Mouse (Mus musculus): ENCODE measurements at regions not wholly inside any gene's neighbourhood (a gene's known extent, or its start where the extent isn't known, plus 50 kb on each side); places are given as distances from the start of the nearest gene placed in this dataset.
"Not testable (repeated sequence)": the region's sequence is repeated elsewhere in the genome, so short reads cannot be mapped to it uniquely, and the experiment has no call there.

- no peak for DNase-seq
- intact Hi-C loops (cut with DNase I): no loop called here
These were observed 438.2 kb downstream of the Cbln4 start for GRCm38 (mm10) chr2:171605064-171605463.

- DNase-seq: no peak
- intact Hi-C loops (cut with DNase I): no loop called here
These were observed 448.0 kb downstream of the Cbln4 start for GRCm38 (mm10) chr2:171595240-171595639.

GRCm38 (mm10) chr2:171593884-171594283, 449.4 kb downstream of the Cbln4 start:
- DNase-seq: no peak
- intact Hi-C loops (cut with DNase I): no loop called here

DNA sequence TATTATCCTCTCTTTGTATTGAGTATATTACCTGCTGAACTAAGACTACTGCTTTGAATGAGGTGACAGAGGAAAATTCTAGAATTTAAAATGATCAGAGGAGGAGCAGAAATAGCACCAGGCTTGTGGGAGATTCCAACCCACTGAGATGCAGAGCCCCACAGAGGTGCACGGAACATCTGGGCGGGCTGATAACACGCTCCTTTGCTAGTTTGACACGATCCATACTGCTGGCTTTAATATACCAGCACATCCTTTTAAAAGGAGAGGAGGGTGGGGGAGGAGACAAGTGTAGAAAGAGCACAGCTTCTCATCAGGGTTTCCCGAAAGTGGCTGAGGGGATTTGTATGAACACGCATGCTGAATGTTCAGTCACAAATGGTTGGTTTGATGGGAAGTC, 451.0 kb downstream of the Cbln4 start:
- DNase-seq: no peak

GRCm38 (mm10) chr2:171588158-171588557, 455.1 kb downstream of the Cbln4 start:
- no peak for DNase-seq
- intact Hi-C loops (cut with DNase I): no loop called here

More for the DNA sequence above, 451.0 kb downstream of the Cbln4 start:
- intact Hi-C loops (cut with DNase I): no loop called here

DNA sequence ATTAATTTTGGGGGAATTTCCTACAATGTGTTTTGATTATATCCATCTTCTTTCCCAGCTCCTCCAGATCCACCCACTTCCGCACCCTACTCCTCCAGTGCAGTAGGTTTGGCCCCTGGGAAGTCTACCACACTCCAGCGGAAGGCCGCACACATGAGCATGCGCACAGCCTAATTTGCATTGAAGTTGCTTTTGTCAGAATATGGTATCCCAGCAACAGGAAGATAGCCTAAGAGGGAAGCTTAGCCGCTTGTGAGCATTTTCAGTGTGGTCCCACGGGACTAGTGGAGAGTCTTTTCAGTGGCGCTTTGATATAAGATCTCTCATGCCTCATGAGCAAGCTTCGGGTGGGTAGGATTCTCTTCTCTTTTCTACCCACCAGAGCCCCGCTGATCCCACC, 455.6 kb downstream of the Cbln4 start:
- intact Hi-C loops (cut with DNase I): no loop called here

GRCm38 (mm10) chr2:171586853-171587220, 456.4 kb downstream of the Cbln4 start:
- DNase-seq: no peak
- intact Hi-C loops (cut with DNase I): no loop called here

More for the DNA sequence above, 455.6 kb downstream of the Cbln4 start:
- DNase-seq: peak; percentile 10

DNA sequence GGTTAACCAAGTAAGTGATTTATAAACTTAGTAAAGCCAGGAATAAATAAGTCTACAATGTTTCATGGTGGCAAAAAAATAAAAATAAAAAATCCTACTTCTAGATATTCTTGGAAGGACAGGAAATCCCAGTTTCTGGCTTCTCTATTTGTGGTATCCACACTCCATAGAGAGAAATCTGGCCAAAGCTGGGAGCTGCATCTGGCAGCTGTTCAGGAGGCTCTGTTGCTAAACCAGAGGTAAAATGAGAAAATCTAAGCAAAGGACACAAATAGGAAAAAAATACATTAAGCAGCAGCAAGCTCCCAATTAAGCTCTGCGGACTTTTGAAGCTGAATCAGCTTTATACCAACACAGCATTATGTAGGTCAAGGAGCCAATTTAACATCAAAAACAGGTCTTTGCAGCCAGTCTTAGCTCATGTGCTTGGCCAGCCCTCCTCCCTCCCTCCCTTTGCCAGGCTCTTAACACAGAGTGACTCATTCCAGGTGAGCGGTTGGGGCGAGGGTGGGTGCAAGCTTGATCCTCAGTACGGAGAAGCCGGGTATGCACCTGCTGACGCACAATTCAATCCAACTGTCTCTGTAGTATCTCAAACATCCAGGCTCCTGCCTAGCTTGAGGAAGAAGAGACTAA, 456.9 kb downstream of the Cbln4 start:
- DNase-seq: no peak
- intact Hi-C loops (cut with DNase I): no loop called here

DNA sequence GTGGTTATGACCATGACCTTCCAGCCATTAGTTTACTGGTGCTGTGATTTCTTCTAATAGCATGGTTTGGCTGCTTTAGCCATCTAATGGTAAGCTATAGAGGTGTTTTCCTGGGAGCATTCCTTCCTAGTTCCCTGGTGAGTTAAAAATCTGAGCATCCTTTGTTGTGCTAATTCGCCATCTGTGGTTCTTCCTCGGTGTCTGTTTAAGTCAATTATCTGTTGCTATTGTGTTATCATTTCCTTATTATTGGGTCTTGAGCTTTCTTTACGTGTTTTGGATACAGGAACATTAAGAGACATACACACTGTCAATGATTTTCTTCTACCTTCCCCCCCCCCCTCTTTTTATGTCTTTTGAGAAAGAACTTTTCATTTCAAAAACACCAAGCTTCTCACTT, 468.9 kb downstream of the Cbln4 start:
- intact Hi-C loops (cut with DNase I): no loop called here
- no peak for DNase-seq

- intact Hi-C loops (cut with DNase I): no loop called here
- no peak for DNase-seq
These were observed 480.6 kb downstream of the Cbln4 start for GRCm38 (mm10) chr2:171562656-171563055.

DNA sequence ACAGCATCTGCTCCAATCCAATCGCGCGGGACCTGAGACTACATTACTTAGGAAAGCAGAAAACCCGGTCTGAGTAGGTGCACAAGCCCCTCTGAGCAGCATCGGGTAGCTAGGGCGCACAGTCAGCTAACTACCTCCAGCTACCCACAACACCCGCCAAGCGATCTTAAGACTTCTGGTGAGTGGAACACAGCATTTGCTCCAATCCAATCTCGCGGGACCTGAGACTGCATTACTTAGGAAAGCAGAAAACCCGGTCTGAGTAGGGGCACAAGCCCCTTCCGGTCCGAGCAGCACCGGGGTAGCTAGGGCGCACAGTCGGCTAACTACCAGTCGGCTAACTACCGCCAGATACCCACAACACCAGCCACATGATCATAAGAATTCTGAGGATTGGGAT, 500.5 kb downstream of the Cbln4 start:
- DNase-seq; intact Hi-C loops (cut with DNase I): not testable (repeated sequence)

GRCm38 (mm10) chr2:171514876-171515275, 528.4 kb downstream of the Cbln4 start:
- no peak for DNase-seq
- intact Hi-C loops (cut with DNase I): no loop called here

DNA sequence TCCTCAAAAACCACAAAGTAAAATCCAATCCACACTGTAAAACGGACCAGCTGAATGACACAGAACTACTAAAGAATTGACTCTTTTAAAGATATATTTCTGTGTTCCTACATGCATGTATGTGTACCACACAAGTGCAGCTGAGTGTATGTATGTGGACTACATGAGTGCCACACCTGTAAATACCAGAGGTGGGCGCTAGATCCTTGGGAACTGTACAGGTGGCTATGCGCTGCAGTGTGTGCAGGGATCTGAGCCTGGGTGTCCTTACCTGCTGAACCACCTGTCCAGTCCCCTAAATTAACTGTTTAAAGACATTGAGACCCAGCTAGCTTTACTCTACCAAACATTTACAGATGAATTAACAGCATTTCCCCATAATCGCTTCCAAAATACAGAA, 546.6 kb downstream of the Cbln4 start:
- intact Hi-C loops (cut with DNase I): loop anchor here (10.0 kb wide), 1 partner anchor 548 kb away; the partner anchor contains the start of gene Cbln4
- DNase-seq: no peak

DNA sequence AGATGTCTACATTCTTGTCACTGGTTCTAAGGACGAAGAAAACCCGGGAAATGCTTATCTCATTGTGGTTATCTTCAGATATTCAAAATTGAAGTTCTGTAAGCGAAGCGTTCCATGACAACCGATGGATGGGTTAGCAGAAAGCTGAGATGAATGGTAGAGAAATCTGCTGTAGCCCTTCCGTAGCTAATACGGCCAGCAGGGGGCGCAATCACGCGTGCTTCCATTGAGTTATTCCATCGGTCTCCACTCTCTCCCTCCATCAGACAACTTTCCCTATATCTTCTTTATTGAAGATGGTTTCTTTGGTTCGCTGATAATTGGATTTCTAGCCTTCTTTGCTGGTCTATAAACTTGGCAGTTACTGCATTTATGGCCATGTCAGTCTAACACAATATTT, 549.5 kb downstream of the Cbln4 start:
- peak; percentile 77 for DNase-seq
- intact Hi-C loops (cut with DNase I): loop anchor here (10.0 kb wide), 1 partner anchor 551 kb away; the partner anchor contains the start of gene Cbln4

GRCm38 (mm10) chr2:171487284-171487683, 556.0 kb downstream of the Cbln4 start:
- no peak for DNase-seq
- intact Hi-C loops (cut with DNase I): no loop called here

GRCm38 (mm10) chr2:171453241-171453640, 590.0 kb downstream of the Cbln4 start:
- DNase-seq: peak; percentile 48
- intact Hi-C loops (cut with DNase I): no loop called here

- intact Hi-C loops (cut with DNase I): no loop called here
- no peak for DNase-seq
These were observed 637.2 kb downstream of the Cbln4 start for GRCm38 (mm10) chr2:171406057-171406456.

GRCm38 (mm10) chr2:171388936-171389335, 654.3 kb downstream of the Cbln4 start:
- DNase-seq: no peak
- intact Hi-C loops (cut with DNase I): no loop called here

GRCm38 (mm10) chr2:171373457-171373856, 641.9 kb downstream of the Dok5 start:
- intact Hi-C loops (cut with DNase I): no loop called here
- peak; percentile 21 for DNase-seq

DNA sequence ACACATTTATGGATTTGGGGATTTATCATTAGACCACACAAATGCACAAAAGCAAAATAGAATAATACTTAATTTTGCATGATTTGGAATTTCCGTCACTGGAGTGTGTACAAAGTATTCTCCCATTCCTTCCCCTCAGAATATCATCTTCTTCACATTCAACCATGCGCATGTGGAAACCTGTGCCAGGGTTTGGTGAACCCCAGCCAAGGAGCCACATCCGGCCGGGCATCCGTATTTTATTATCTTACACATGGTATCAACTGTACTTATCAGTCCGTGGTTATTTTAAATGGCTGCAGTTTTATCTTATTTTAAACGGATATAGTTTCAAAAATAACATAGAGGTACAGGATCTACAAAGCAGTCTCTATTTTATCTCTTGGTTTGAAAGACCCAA, 641.4 kb downstream of the Dok5 start:
- DNase-seq: peak; percentile 26
- intact Hi-C loops (cut with DNase I): no loop called here

DNA sequence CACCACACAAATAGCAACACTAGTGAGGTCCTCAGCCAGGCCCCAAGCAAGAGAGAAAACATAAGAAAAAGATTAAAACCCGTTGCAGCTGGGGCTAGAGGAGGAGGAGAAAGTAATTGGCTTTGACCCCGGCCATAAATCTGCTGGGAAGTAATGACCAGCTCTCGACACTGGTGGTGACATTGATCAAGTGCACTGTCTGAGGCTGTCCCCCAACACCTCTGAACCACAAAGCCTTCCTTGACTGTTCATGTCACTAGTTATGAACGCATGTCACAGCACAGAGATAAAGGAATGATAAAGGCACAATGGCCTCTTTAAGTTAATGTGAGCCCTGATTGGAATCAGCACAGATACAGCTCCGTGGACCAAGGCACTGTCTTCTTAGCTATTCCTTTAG, 640.1 kb downstream of the Dok5 start:
- intact Hi-C loops (cut with DNase I): no loop called here
- no peak for DNase-seq

DNA sequence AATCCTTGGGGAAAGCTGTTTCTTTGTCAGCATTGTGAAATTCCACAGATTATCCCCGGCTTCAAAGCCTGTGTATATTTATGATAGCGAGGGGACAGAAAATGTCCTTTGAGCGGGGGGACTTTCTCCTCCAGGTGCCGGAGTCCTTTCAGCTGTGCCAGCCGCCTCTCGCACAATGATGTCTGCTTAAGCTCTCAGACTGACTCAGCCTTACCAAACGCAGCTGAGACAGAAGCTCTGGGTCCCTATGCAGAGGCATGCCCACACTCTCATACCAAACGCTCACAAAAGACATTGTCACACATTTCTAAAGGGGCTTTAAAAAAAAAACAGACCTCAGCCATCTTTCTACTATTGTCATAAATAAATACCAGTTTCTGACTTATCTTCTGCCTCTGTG, 633.9 kb downstream of the Dok5 start:
- DNase-seq: no peak
- intact Hi-C loops (cut with DNase I): no loop called here

GRCm38 (mm10) chr2:171364621-171365020, 633.0 kb downstream of the Dok5 start:
- intact Hi-C loops (cut with DNase I): no loop called here
- DNase-seq: peak; percentile 3
